Mouse (Mus musculus): ENCODE data around the gene Lgals3bp. TPM values are rescaled to one million over a fixed set of nuclear protein-coding genes. Genes with fewer than 3 reads are reported as not detected.

Lgals3bp gene
- 253 and 254 TPM in 2 replicates for polyA plus RNA-seq (2012; rRNA removed)

- TF ChIP-seq CTCF (IDR thresholded peaks at IDR 0.05; ENCODE audit: extremely low read depth, insufficient read depth, insufficient read length, insufficient replicate concordance) = no peak
- TF ChIP-seq POLR2A (IDR thresholded peaks at IDR 0.05; ENCODE audit: low read depth, low read length) = peak; percentile 42
- H3K4me3 ChIP-seq (ENCODE audit: extremely low read depth, insufficient read depth, insufficient read length) = peak within 1 kb of the TSS; percentile 51
- no peaks in the 10 kb centered on the region for H3K27me3 ChIP-seq (ENCODE audit: control insufficient read depth, insufficient read depth, low read length)
- 20% methylated on average over 7 of the region's 7 CpGs for WGBS
- DNase-seq (ENCODE audit: low read depth in 1 of 2, low spot score in 2 of 2) = peak; percentile 26 to 45
- peak within 1 kb of the TSS; percentile 81 for H3K27ac ChIP-seq (ENCODE audit: insufficient read depth, low read length)
- peaks cover 16% of the 10 kb centered on the region for H3K36me3 ChIP-seq (ENCODE audit: control insufficient read depth, insufficient read depth, low read length)
- H3K4me1 ChIP-seq (ENCODE audit: control insufficient read depth, insufficient read depth, insufficient read length) = peaks cover 26% of the 10 kb centered on the region; the same call in 1 of the 2 replicates
Observed at GRCm38 (mm10) chr11:118401760-118402280, at the start of gene Lgals3bp. Gene Lgals3bp (minus strand): TSS chr11:118402092.

GRCm38 (mm10) chr11:118451211-118451610, 49.3 kb upstream of the Lgals3bp start:
- TF ChIP-seq POLR2A (IDR thresholded peaks at IDR 0.05; ENCODE audit: low read depth, low read length) = no peak
- no peak for TF ChIP-seq CTCF (IDR thresholded peaks at IDR 0.05; ENCODE audit: extremely low read depth, insufficient read depth, insufficient read length, insufficient replicate concordance)
- Histone ChIP-seq H3K27ac (ENCODE audit: insufficient read depth, low read length) (no peak overlapping the region), H3K4me3 (ENCODE audit: extremely low read depth, insufficient read depth, insufficient read length) (no peak overlapping the region), H3K27me3 (ENCODE audit: control insufficient read depth, insufficient read depth, low read length) (no peaks in the 10 kb centered on the region), H3K4me1 (ENCODE audit: control insufficient read depth, insufficient read depth, insufficient read length) (no peaks in the 10 kb centered on the region), H3K36me3 (ENCODE audit: control insufficient read depth, insufficient read depth, low read length) (no peaks in the 10 kb centered on the region)
- DNase-seq (ENCODE audit: low read depth in 1 of 2, low spot score in 2 of 2) = no peak
- WGBS = 82% methylated on average over 6 of the region's 6 CpGs

GRCm38 (mm10) chr11:118448385-118448784, 46.5 kb upstream of the Lgals3bp start:
- WGBS = 89% methylated on average over 8 of the region's 8 CpGs
- no peak overlapping the region for H3K27ac ChIP-seq (ENCODE audit: insufficient read depth, low read length)
- no peak for DNase-seq (ENCODE audit: low read depth in 1 of 2, low spot score in 2 of 2)
- no peak for TF ChIP-seq CTCF (IDR thresholded peaks at IDR 0.05; ENCODE audit: extremely low read depth, insufficient read depth, insufficient read length, insufficient replicate concordance)
- TF ChIP-seq POLR2A (IDR thresholded peaks at IDR 0.05; ENCODE audit: low read depth, low read length) = no peak
- no peaks in the 10 kb centered on the region for H3K4me1 ChIP-seq (ENCODE audit: control insufficient read depth, insufficient read depth, insufficient read length)
- H3K27me3 ChIP-seq (ENCODE audit: control insufficient read depth, insufficient read depth, low read length) = no peaks in the 10 kb centered on the region
- H3K4me3 ChIP-seq (ENCODE audit: extremely low read depth, insufficient read depth, insufficient read length) = no peak overlapping the region
- no peaks in the 10 kb centered on the region for H3K36me3 ChIP-seq (ENCODE audit: control insufficient read depth, insufficient read depth, low read length)

GRCm38 (mm10) chr11:118447346-118447745, 45.5 kb upstream of the Lgals3bp start:
- DNase-seq (ENCODE audit: low read depth in 1 of 2, low spot score in 2 of 2) = no peak
- H3K36me3 ChIP-seq (ENCODE audit: control insufficient read depth, insufficient read depth, low read length) = no peaks in the 10 kb centered on the region
- TF ChIP-seq CTCF (IDR thresholded peaks at IDR 0.05; ENCODE audit: extremely low read depth, insufficient read depth, insufficient read length, insufficient replicate concordance) = no peak
- TF ChIP-seq POLR2A (IDR thresholded peaks at IDR 0.05; ENCODE audit: low read depth, low read length) = no peak
- H3K27me3 ChIP-seq (ENCODE audit: control insufficient read depth, insufficient read depth, low read length) = no peaks in the 10 kb centered on the region
- 89% methylated on average over 4 of the region's 4 CpGs for WGBS
- no peak overlapping the region for H3K4me3 ChIP-seq (ENCODE audit: extremely low read depth, insufficient read depth, insufficient read length)
- H3K27ac ChIP-seq (ENCODE audit: insufficient read depth, low read length) = no peak overlapping the region
- H3K4me1 ChIP-seq (ENCODE audit: control insufficient read depth, insufficient read depth, insufficient read length) = no peaks in the 10 kb centered on the region

GRCm38 (mm10) chr11:118445843-118446242, 44.0 kb upstream of the Lgals3bp start:
- WGBS = 12% methylated on average over 3 of the region's 3 CpGs
- no peaks in the 10 kb centered on the region for H3K4me1 ChIP-seq (ENCODE audit: control insufficient read depth, insufficient read depth, insufficient read length)
- no peak overlapping the region for H3K27ac ChIP-seq (ENCODE audit: insufficient read depth, low read length)
- H3K36me3 ChIP-seq (ENCODE audit: control insufficient read depth, insufficient read depth, low read length) = no peaks in the 10 kb centered on the region
- no peak overlapping the region for H3K4me3 ChIP-seq (ENCODE audit: extremely low read depth, insufficient read depth, insufficient read length)
- no peaks in the 10 kb centered on the region for H3K27me3 ChIP-seq (ENCODE audit: control insufficient read depth, insufficient read depth, low read length)
- DNase-seq (ENCODE audit: low read depth in 1 of 2, low spot score in 2 of 2) = peak; percentile 34 to 53
- peak; percentile 89; the same call in 1 of the 2 replicates for TF ChIP-seq CTCF (IDR thresholded peaks at IDR 0.05; ENCODE audit: extremely low read depth, insufficient read depth, insufficient read length, insufficient replicate concordance)
- TF ChIP-seq POLR2A (IDR thresholded peaks at IDR 0.05; ENCODE audit: low read depth, low read length) = no peak

GRCm38 (mm10) chr11:118443201-118443970, 41.5 kb upstream of the Lgals3bp start:
- WGBS = 37% methylated on average over 11 of the region's 11 CpGs
- H3K4me1 ChIP-seq (ENCODE audit: control insufficient read depth, insufficient read depth, insufficient read length) = no peaks in the 10 kb centered on the region
- H3K27me3 ChIP-seq (ENCODE audit: control insufficient read depth, insufficient read depth, low read length) = no peaks in the 10 kb centered on the region
- no peaks in the 10 kb centered on the region for H3K36me3 ChIP-seq (ENCODE audit: control insufficient read depth, insufficient read depth, low read length)
- H3K4me3 ChIP-seq (ENCODE audit: extremely low read depth, insufficient read depth, insufficient read length) = no peak overlapping the region
- DNase-seq (ENCODE audit: low read depth in 1 of 2, low spot score in 2 of 2) = peak in 1 of 2 experiments; percentile 45
- TF ChIP-seq CTCF (IDR thresholded peaks at IDR 0.05; ENCODE audit: extremely low read depth, insufficient read depth, insufficient read length, insufficient replicate concordance) (peak; percentile 88), POLR2A (IDR thresholded peaks at IDR 0.05; ENCODE audit: low read depth, low read length) (no peak)
- no peak overlapping the region for H3K27ac ChIP-seq (ENCODE audit: insufficient read depth, low read length)

GRCm38 (mm10) chr11:118442691-118443090, 40.8 kb upstream of the Lgals3bp start:
- Histone ChIP-seq H3K27me3 (ENCODE audit: control insufficient read depth, insufficient read depth, low read length) (no peaks in the 10 kb centered on the region), H3K27ac (ENCODE audit: insufficient read depth, low read length) (no peak overlapping the region), H3K4me1 (ENCODE audit: control insufficient read depth, insufficient read depth, insufficient read length) (no peaks in the 10 kb centered on the region), H3K36me3 (ENCODE audit: control insufficient read depth, insufficient read depth, low read length) (no peaks in the 10 kb centered on the region), H3K4me3 (ENCODE audit: extremely low read depth, insufficient read depth, insufficient read length) (no peak overlapping the region)
- no peak for TF ChIP-seq CTCF (IDR thresholded peaks at IDR 0.05; ENCODE audit: extremely low read depth, insufficient read depth, insufficient read length, insufficient replicate concordance)
- no peak for DNase-seq (ENCODE audit: low read depth in 1 of 2, low spot score in 2 of 2)
- WGBS = 89% methylated on average over 13 of the region's 13 CpGs
